Mouse (Mus musculus) Muller cell, postnatal 12 days (primary cell): ENCODE results near the gene Lrrc23.
A peak's percentile ranks its signal among the peaks of the same experiment; 100 is the strongest.

Experiments used
- DNase-seq: peaks from one replicate; pipeline ENCODE4 v3.0.0-alpha.2; 2015; ENCODE audit errors: inconsistent ontology term

The Lrrc23 gene

DNA sequence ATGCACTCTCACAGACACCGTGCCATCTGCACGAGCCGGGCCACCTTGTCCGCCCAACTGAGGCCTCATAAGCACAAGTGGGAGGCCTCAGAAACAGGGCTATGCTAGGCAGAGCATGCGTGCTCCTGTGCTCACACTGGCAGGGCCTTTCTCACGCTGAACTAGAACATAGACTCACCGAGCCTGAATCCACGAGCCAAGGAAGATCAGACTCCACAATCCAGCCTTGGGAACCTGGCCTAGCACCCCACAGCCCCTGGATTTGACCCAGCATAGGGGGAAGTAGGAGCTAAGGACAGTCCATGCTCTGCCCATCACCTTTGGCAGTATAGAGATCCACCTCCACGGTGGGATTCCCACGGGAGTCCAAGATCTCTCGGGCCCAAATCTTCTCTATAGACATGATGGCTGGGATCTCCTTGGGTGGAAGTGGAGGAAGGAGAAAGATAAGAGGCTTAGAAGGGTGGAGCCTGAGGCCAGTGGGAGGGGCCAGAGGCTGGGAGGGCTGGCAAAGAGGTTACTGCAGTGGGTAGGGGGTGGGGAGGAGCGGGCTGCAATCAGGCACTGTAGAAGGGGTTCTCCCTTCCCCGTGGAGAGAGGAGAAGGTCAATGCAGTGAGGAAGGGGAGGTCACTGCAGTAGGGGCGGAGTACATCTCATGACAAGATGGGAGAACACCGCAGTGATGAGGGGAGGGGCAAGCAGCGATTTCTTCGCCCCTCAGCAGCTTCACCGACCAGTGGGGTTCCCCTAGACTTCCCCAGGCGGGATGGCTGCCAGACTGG lies 11.4 kb downstream of the Lrrc23 start:
- peak; percentile 39 for DNase-seq

- DNase-seq, result no peak
These were observed 12.0 kb downstream of the Lrrc23 start for GRCm38 (mm10) chr6:124767536-124767919.

DNA sequence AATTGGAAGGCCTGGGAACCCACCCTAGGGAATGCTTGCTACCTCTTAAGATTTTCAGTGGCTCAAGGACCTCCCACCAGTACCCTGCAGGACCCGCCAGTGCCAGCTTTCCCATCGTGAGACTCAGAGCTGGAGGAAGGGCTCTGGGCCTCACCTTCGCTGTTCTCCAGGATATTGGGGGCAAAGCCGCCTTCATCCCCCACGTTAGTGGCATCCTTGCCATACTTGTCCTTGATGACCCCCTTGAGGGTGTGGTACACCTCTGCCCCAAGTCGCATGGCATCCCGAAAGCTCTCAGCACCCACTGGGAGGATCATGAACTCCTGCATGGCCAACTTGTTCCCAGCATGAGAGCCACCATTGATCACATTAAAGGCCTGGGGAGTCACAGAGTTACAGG lies 13.6 kb downstream of the Lrrc23 start:
- DNase-seq, result no peak

DNA sequence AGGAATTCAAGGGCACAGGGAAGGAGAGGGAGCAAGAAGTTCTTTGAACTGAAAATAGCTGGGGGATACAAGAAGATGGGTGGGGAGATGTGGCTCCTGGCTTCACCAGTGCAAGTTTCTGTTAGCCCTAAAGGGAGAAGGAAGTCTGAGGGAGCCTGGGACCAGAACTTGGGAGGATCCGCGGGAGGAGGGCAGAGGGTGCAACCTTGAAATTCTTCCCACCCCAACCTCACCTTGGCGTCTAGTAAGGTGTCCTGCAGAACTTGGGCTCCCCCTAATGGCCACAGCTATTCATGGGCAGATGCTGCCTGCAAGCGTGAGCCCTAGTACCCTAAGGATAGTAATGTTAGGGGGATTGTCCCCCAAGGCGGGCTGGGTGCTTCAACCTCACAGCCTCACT lies 20.3 kb downstream of the Lrrc23 start:
- peak; percentile 63 for DNase-seq

DNA sequence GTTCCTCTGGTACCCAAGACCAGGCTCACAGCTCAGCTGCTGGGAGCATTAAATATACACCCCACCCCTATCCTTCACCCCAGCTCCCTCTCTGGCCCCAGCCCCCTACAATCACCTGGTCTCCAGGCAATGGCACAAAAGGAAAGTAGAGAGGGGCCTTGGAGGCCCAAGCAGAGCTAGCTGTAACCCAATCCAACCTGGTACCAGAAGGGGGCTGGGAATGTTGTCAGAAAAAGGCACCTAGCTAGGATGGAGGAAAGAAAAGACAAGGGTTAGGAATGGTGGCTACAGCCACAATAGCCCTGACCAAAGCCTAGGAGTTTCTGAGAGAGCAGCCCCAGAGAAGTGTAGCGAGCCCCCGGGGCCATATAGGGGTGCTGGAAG lies 20.7 kb downstream of the Lrrc23 start:
- no peak for DNase-seq

DNA sequence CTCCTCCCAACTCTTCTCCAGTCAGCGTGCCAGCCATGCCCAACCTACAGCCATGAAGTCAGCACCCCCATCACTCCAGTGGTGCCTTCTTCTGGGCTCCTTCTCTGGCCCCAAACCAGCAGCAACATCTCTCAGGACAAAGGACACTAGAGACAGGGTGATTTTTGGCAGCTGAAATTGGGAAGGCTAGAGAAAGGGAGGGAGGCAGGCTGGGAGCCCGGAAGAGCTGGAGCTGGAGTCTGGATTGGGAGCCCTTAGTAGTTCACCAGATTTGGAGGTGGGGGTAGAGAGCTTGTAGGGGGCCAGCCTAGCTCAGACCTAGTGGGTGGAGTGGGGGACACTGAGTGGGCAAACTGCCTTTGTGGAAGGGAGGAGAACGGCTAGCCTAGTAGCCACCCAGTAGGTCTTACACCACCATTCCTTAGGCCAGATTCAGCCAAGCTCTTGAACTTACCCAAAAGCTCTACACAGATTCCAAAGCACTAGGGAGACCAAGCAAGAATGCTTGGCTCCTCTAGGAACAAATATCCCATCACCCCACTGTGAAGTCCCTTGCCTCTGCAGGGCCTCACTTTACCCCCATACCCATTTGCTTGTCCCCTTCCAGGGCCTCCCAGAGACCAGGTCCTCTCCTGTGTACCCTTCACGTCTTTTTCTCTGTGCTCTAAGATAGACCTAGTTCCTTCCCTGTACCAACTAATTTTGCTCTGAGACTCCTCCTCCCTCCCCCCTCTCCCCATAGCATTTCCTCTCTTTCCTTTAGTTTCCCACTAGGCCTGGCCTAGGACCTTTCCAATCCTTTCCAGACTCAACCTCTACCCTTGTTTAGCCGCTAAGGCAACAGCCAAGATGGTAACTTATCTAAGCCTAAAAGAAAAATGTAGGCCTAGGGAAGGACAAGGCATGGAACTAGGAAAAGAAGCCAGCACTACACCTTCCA lies 21.3 kb downstream of the Lrrc23 start:
- DNase-seq, result peak; percentile 91

DNA sequence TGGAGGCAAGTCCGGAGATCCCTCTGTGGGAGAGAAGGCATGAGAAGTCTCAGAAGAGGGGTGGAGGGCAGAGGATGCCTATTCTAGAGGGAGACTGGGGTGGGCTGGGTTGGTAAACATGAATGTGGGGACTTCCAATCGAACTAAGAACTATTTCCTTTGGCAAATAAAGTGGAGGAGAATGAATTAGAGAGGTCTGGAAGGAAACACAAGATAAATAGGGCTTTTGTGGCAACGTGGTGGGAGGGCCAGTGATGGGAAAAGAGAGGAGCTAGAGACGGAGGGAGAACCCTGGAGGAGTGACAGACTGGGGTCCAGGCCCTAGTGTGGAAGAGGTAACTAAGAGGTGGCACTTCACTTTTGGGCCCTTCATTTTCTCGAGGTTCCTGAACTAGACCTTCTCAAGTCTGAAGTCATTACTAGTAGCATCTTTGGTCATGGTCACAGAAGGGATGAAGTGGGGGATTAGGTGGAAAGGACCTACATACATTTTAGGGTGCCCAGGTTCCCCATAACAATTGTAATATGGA lies 22.1 kb downstream of the Lrrc23 start:
- DNase-seq, result peak; percentile 60

- DNase-seq, result peak; percentile 94
These were observed 22.7 kb downstream of the Lrrc23 start for GRCm38 (mm10) chr6:124756652-124757350.

- DNase-seq, result peak; percentile 92
These were observed 23.5 kb downstream of the Lrrc23 start, which contains the start of the genes Gm45234 and Atn1 for GRCm38 (mm10) chr6:124755831-124756595. Gene Gm45234 (minus strand): TSS chr6:124756021. Gene Atn1 (minus strand): TSS chr6:124756524.

GRCm38 (mm10) chr6:124755306-124755705 lies 24.2 kb downstream of the Lrrc23 start:
- no peak for DNase-seq

DNA sequence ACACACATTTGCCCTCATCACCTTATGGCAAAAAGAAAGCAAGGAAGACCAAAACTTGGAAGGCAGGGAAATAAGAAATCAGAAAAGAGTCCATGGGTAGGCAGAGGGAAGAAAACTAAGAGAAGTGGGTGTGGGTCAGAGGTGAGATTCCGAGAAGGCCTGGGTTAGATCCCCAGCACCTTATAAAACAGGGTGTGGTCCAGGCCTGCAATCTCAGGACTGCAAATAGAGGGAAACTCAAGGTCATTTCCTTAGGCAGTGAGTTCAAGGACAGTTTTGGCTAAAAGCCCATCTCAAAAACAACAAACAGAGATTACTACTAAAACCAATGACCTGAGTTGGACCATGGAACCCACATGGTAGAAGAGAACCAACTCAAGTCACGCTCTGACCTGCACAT lies 25.7 kb downstream of the Lrrc23 start:
- DNase-seq, result no peak

DNA sequence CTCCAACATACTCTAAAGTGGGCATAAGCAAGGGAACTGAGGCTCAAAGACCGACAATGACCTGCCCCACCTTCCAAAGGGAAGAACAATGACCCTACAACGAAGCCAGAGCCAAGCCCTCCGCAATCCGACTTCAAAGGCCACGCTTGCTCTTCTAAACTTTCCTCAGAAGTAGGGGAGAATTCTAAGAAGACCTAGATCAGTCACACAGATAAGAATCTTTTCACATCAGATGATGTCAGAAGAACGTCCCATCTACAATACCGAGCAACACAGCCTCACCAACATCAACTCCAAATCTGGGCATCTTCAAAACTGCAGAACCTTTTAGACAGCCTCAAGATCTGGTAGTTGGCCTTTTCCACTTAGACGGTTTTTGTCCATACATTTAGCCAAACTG lies 29.1 kb downstream of the Lrrc23 start:
- DNase-seq, result no peak

DNA sequence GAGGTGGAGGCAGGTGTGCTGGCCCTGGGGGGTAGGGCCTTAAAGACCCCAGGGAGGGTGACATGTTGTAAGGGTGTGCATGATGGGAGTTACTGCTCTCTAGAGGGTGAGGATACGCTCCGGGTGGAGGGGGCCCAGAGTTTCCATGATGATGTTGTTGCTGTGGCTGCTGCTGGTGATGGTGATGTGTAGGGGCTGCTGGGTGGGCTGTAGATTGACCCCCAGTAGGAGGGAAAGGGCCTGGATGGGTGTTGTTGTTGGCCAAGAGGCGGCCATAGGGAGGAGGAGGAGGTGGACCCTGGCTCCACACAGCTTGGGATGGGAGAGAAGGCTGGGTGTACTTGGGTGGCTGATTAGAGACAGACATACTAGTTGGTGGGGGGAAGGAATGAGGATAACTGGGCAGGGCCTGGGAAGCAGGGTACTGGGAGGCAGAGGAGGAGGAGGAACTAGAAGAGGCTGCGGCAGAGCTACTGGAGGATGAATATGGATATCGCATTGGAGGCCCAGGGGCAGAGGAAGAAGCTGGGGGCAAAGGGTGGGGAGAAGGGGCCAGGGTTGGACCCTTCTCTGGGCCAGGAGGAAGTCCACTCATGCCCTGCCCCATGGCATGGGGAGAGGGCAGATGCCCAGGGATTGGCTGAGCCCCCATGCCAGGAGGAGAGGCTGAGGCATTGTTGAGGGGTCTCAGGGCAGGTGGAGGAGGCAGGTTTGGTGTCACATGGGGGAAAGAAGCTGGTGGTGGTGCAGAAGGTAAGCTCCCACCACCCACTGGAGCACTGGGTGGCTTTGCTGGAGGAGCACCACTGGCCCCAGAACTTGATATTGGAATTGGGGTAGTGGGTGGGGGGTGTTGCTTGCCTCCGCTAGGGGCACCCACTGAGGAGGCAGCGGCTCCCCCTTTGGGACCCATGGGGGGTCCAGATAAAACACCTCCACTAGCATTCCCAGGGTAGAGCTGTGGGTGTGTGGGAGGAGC lies 32.6 kb downstream of the Lrrc23 start:
- DNase-seq, result no peak

DNA sequence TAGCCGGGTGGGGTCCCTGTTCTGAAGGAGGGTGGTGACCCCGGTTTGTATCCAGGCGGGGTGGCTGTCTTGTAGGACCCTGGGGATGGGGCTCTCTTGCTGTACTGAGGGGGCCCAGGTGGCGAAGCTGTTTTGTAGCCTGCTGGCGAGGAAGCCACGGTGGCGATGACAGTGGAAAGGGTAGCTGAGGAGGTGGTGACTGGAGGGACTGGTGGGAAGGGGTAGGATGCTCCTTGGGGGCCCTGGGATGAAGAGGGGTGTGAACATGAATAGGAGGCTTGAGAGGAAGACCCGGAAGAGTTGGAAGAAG lies 33.3 kb downstream of the Lrrc23 start:
- no peak for DNase-seq

GRCm38 (mm10) chr6:124745490-124746295 lies 33.8 kb downstream of the Lrrc23 start:
- DNase-seq, result peak; percentile 96

DNA sequence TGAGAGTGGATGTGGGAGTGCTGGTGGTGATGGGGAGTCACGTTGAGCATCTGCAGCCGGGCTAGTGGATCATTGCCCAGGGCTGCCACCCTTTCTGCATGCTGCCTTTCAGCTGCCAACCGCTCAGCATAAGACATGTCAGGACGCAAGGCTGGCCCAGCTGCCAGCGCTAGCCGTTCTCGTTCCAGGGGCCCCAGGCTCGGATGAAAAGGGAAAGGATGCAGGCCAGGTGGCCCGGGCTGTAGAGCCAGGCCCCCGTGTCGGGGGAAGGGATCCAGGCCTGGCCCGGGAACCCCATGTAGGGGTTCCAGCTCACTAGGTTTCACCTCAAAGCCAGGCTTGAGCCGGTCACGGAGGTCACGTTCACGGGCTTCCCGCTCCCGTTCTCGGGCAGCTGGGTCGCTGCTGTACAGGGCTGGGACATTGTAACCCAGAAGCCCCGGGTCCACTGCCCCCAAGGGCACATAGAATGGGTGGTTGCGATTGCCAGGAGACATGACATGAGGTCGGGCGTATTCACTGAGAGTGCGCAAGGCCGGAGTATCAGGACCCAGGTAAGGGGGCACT lies 34.7 kb downstream of the Lrrc23 start:
- DNase-seq, result no peak

GRCm38 (mm10) chr6:124743647-124744046 lies 35.9 kb downstream of the Lrrc23 start:
- DNase-seq, result no peak

DNA sequence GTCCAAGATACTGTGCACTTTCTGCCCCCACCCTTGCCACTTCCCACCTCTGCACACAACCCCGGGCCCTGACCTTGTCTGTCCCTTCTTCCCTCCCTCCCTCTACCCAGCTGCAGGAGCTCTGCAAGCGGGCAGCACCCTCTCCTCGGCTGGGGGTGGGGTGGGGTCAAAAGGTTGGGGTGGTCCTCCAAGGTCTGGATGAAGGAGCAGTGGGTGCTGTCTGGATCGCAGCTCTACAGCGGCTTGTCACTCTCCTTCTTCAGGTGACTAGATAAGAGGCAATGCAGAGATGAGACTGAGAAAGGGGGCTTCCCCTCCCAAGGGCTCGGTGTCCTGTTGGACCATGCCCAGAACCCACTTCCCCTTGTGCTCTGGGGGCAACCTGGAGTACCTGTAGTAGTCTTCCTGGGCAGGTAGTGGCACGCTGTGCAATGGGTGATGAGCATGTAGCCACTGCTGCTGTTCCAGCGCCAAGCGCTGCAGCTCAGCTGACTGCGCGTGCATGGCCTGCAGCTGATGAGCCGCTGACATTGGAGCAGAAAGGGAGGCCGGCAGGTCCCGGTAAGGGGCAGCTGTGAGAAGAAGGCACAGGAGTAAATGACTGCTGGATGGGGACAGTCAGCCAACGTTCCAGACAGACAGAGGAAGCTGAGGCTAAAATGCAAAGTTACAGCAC lies 36.5 kb downstream of the Lrrc23 start:
- DNase-seq, result no peak
